Mouse (Mus musculus) macrophage (primary cell): ENCODE data around the gene Sos1. TPM values are rescaled to one million over a fixed set of nuclear protein-coding genes. Genes with fewer than 3 reads are reported as not detected.
A peak's percentile ranks its signal among the peaks of the same experiment; 100 is the strongest.
"Not testable (repeated sequence)": the region's sequence is repeated elsewhere in the genome, so short reads cannot be mapped to it uniquely, and the experiment has no call there.

Source experiments
- H3K27ac ChIP-seq: fragments of 350-480 bp; formaldehyde crosslinking; 2 replicates; pipeline ENCODE4 v1.9.0; 2021
- H3K36me3 ChIP-seq: fragments of 350-480 bp; formaldehyde crosslinking; 2 replicates; pipeline ENCODE4 v1.9.0; 2021; ENCODE audit errors: inconsistent target
- H3K4me3 ChIP-seq: fragments of 350-480 bp; formaldehyde crosslinking; 2 replicates; pipeline ENCODE4 v1.9.0; 2021; ENCODE audit errors: inconsistent target
- H3K79me2 ChIP-seq: fragments of 350-480 bp; formaldehyde crosslinking; 2 replicates; pipeline ENCODE4 v1.9.0; 2021; ENCODE audit errors: inconsistent target
- WGBS: methylation state at CpG from one replicate; pipeline ENCODE4 v1.1.7; 2026; ENCODE audit warnings: inconsistent platforms; ENCODE audit not compliant: missing documents; 5-methylcytosine and 5-hydroxymethylcytosine counted together
- polyA plus RNA-seq: library from polyadenylated mRNA; stranded (reverse); fragments of 250-400 nt; gene quantifications from 3 replicates; pipeline ENCODE4 v1.2.4, GENCODE M21; 2018; ENCODE audit warnings: inconsistent platforms

Sos1 gene
- polyA plus RNA-seq, 1 experiment from 2014 or later = 10.1 TPM

- peaks cover 50% of the 10 kb centered on the region for H3K79me2 ChIP-seq
- H3K36me3 ChIP-seq = no peaks in the 10 kb centered on the region
- H3K27ac ChIP-seq = 0 out of 2 replicates have a peak overlapping the region, but pooled peaks have one; percentile 8
- peak overlapping the region; percentile 65 for H3K4me3 ChIP-seq
- WGBS = 2% methylated on average over 50 of the region's 71 CpGs
Measured at GRCm38 (mm10) chr17:80479295-80480030, 790 bp downstream of the Sos1 start.

DNA sequence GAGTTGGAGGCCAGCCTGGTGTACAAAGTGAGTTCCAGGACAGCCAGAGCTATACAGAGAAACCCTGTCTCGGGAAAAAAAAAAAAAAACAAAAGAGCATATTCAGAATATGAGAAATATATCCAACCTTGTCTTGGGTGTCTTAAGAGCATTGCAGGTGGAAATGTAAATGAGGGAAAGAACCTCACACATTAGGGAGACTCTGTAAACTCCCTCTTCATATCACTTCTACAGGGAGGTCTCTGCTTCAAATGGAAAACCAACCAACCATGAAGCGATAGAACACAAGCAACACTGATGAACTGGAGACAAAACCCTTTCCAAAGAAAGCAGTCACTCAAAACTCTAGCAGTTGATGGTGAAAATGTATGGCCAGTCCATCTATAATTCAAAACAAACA is 2.6 kb downstream of the Sos1 start:
- Histone ChIP-seq H3K27ac (no peak overlapping the region), H3K4me3 (no peak overlapping the region), H3K79me2 (peaks cover 68% of the 10 kb centered on the region), H3K36me3 (no peaks in the 10 kb centered on the region)
- 90% methylated on average over 2 of the region's 2 CpGs for WGBS

DNA sequence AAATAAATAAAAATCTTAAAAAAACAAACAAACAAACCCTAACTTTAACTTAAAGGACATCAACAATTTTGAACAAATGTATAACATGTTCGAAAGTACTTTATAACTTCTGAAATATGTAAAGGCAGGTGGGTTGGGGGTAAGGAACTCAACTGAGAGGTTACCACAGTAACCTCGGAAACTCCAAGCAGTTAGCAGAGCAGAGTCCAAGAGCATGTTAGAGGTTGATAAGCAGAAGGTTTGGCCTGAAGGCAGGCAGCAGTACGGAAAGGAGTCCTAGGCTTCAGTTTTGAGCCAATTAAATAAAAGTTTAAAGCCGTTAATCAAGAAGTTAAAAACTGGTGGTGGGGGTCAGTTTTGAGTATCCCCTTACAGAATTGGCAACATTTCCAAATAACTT is 3.8 kb downstream of the Sos1 start:
- Histone ChIP-seq H3K4me3 (no peak overlapping the region), H3K36me3 (no peaks in the 10 kb centered on the region), H3K27ac (no peak overlapping the region), H3K79me2 (peaks cover 80% of the 10 kb centered on the region)
- 83% methylated on average over 4 of the region's 4 CpGs for WGBS

DNA sequence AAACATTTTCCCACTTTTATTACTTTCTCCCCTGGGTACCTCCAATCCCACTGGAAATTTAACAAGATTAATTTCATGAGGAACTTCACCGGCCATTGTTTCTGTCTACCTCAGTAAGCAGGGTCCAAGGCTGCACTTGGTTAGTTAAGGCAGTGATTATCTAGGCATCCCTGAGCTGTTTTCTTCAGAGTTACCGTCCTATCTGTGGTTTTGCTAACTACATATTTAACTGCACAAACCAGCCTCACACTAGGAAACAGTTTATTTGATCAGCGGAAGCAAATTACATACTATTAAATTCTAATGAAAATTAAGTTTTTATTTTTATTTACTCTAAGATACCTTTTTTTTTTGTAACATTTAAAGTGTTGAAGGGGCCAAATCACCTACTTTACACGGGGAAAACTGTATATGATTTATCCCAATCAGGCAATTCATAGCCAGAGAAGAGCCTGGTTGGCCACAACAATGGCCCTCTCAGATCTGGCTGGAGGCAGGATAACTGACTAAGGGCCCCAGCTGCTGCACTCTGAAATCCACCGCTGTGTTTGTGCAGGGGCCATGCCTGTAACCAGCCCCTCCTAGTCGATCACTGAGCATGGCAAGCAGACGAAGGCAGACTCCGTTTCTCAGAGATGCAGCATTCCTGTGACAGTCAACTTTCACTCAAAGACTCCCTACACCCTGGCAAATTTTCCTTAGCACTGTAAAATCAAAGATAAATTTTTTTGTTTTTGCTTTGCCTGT is 9.0 kb downstream of the Sos1 start:
- no peaks in the 10 kb centered on the region for H3K36me3 ChIP-seq
- H3K27ac ChIP-seq = no peak overlapping the region
- H3K4me3 ChIP-seq = no peak overlapping the region
- H3K79me2 ChIP-seq = peaks cover 100% of the 10 kb centered on the region
- 88% methylated on average over 8 of the region's 8 CpGs for WGBS

GRCm38 (mm10) chr17:80468417-80468894 is 11.8 kb downstream of the Sos1 start:
- 12% methylated on average over 3 of the region's 3 CpGs for WGBS

DNA sequence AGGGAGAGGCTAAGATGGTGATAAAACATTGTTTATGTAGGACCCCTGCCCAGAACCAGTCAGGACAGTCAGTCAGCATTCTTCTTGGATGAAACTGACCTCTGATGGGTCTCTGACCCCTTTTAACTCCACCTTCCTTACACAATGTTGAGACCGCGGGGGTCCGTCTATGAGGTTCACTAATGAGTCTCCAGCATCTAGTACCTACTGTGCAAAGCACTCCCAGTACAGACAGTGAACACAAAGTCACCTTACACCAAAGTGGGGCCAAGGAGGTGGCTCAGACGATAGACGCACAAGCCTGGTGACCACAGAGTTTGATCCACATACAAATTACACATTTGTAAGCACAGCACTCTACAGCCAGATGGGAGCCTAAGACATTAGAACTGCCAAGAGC is 20.0 kb downstream of the Sos1 start:
- Histone ChIP-seq H3K4me3 (no peak overlapping the region), H3K27ac (no peak overlapping the region), H3K36me3 (no peaks in the 10 kb centered on the region), H3K79me2 (peaks cover 53% of the 10 kb centered on the region)
- WGBS = 93% methylated on average over 5 of the region's 5 CpGs

More at GRCm38 (mm10) chr17:80468417-80468894, 11.8 kb downstream of the Sos1 start:
- not testable (repeated sequence) for H3K4me3 ChIP-seq, H3K36me3 ChIP-seq, H3K27ac ChIP-seq
- peaks cover 100% of the 10 kb centered on the region for H3K79me2 ChIP-seq

DNA sequence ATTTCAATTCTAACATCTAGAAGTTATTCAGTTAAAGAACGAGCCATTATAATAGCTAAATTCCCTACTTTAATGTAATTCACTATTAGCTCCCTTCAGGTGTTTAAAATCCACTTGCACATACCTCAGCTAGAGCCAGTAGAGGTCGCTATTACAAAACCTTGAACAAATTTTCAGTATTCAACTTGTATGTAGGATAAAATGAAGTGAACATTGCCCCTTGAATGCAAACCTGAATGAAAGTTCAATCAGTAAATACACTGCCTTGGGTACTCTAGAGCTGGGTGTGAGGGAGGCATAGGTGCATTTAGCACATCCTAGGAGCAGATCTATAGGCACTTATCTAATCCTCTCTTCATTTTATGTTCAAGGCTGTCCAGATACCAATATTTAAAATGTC is 24.6 kb downstream of the Sos1 start:
- 33% methylated on average over 2 of the region's 2 CpGs for WGBS
- no peak overlapping the region for H3K27ac ChIP-seq
- no peak overlapping the region for H3K4me3 ChIP-seq
- H3K79me2 ChIP-seq = peaks cover 7% of the 10 kb centered on the region; the same call in 1 of the 2 replicates
- H3K36me3 ChIP-seq = peaks cover 7% of the 10 kb centered on the region; the same call in 1 of the 2 replicates

GRCm38 (mm10) chr17:80450426-80451030 is 29.7 kb downstream of the Sos1 start:
- H3K27ac ChIP-seq = no peak overlapping the region
- H3K36me3 ChIP-seq = peaks cover 38% of the 10 kb centered on the region
- H3K79me2 ChIP-seq = no peaks in the 10 kb centered on the region; the same call in 1 of the 2 replicates
- WGBS = 97% methylated on average over 3 of the region's 3 CpGs
- H3K4me3 ChIP-seq = no peak overlapping the region

DNA sequence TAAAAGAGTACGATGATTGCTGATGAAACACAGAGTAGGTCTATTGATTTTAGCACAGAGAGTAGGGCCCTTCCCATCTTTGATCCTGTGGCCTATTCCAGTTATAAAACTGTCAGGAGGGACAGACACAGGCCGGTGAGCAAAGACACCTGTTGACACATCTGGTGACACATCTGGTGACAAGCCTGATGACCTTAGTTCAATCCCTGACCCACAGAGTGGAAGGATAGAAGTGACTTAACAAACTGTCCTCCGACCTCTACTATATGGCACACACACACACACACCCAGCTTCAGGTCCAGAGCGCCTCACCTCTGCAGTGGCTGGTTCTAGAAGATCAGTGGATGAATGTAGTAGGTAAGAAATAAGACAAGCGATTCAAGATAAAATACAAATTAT is 33.8 kb downstream of the Sos1 start:
- WGBS = 92% methylated on average over 4 of the region's 5 CpGs
- Histone ChIP-seq H3K79me2 (no peaks in the 10 kb centered on the region), H3K27ac (no peak overlapping the region), H3K36me3 (peaks cover 60% of the 10 kb centered on the region), H3K4me3 (no peak overlapping the region)

- Histone ChIP-seq H3K4me3 (no peak overlapping the region), H3K27ac (no peak overlapping the region), H3K79me2 (no peaks in the 10 kb centered on the region), H3K36me3 (peaks cover 60% of the 10 kb centered on the region)
- WGBS = 84% methylated on average over 7 of the region's 7 CpGs
Measured at GRCm38 (mm10) chr17:80445433-80445832, 34.8 kb downstream of the Sos1 start.

- H3K36me3 ChIP-seq = peaks cover 12% of the 10 kb centered on the region
- 92% methylated on average over 5 of the region's 5 CpGs for WGBS
Measured at GRCm38 (mm10) chr17:80435680-80436079, 44.6 kb downstream of the Sos1 start.

DNA sequence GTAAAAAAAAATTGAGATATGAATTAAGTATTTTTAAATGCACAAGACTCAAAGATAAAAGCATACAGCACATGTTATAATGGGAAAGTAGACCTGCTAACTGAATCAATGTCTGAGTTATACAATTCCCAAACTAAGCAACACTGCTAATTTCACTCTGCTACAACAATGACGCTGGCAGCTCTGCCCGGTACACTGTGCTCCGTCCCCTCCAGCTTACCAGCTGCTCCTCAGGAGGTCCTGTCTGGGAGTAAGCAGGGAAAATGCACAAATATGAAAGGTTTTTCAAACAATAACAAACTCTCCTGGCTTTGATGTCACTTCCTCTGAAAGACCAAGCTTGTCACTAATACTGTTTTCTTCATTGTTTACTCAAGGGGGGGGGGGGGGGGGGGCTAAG is 45.8 kb downstream of the Sos1 start:
- Histone ChIP-seq H3K4me3 (no peak overlapping the region), H3K79me2 (no peaks in the 10 kb centered on the region), H3K27ac (no peak overlapping the region), H3K36me3 (peaks cover 12% of the 10 kb centered on the region)
- 94% methylated on average over 3 of the region's 3 CpGs for WGBS

More at GRCm38 (mm10) chr17:80435680-80436079, 44.6 kb downstream of the Sos1 start:
- Histone ChIP-seq H3K79me2 (no peaks in the 10 kb centered on the region), H3K4me3 (no peak overlapping the region), H3K27ac (no peak overlapping the region)

DNA sequence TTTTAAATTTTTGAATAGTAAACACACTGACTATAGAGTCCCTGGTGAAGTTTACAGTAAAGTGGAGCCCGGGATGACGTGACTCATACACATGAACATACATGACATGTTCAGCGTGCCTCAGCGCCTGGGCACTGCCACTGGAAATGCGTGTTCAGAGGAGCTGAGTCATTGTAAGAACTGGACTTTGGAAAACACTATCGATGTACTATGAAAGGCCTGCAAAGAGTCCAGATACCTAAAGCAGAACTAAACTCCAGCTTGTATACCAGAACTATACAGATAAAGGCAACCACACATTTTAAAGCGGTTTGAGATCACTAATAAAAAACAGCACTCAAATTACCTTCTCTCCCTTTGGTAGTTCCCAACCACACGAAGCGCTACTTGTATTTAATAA is 48.3 kb downstream of the Sos1 start:
- no peak overlapping the region for H3K27ac ChIP-seq
- H3K4me3 ChIP-seq = no peak overlapping the region
- H3K36me3 ChIP-seq = peaks cover 9% of the 10 kb centered on the region
- WGBS = 93% methylated on average over 9 of the region's 9 CpGs
- H3K79me2 ChIP-seq = no peaks in the 10 kb centered on the region

- 95% methylated on average over 2 of the region's 2 CpGs for WGBS
- no peak overlapping the region for H3K4me3 ChIP-seq
- peaks cover 2% of the 10 kb centered on the region for H3K36me3 ChIP-seq
- H3K27ac ChIP-seq = no peak overlapping the region
- H3K79me2 ChIP-seq = no peaks in the 10 kb centered on the region
Measured at GRCm38 (mm10) chr17:80427966-80428365, 52.3 kb downstream of the Sos1 start.

- WGBS = 99% methylated on average over 5 of the region's 5 CpGs
- H3K79me2 ChIP-seq = no peaks in the 10 kb centered on the region
- H3K4me3 ChIP-seq = no peak overlapping the region
- H3K27ac ChIP-seq = no peak overlapping the region
- peaks cover 11% of the 10 kb centered on the region for H3K36me3 ChIP-seq
Measured at GRCm38 (mm10) chr17:80426901-80427300, 53.4 kb downstream of the Sos1 start.
